In genomic region chr11:99243820-99244374, GRCm38 (mm10) we compare ENCODE assay signal across 8 mouse cellular contexts. TPM values are rescaled to one million over a fixed set of nuclear protein-coding genes. Genes with fewer than 3 reads are reported as not detected.
A peak's percentile ranks its signal among the peaks of the same experiment; 100 is the strongest.
DNase-seq lines count a peak whose midpoint lies in the region; ATAC-seq lines count a peak whose summit lies in the region.

Gene Krt222, minus strand, starts transcription at chr11:99244085.

- peak; percentile 25; the same call in 1 of the 2 replicates for ATAC-seq in granulocyte monocyte progenitor cell, adult 5-6 weeks (replicated peaks; ENCODE audit: poor library complexity, severe bottlenecking)
- no peak for ATAC-seq in intestine, embryonic 14.5 days (replicated peaks; ENCODE audit: low FRiP score, low TSS enrichment, low read depth)
- ATAC-seq in neural tube, embryonic 14.5 days (ENCODE audit: low read depth) = peak; percentile 66; the same call in 1 of the 2 replicates

- no peak within 1 kb of the TSS for H3K27ac ChIP-seq in intestine, embryonic 14.5 days (ENCODE audit: low read depth)
- peak within 1 kb of the TSS; percentile 70 for H3K27ac ChIP-seq in neural tube, embryonic 14.5 days (ENCODE audit: low read depth, low read length)

- H3K4me3 ChIP-seq in intestine, embryonic 14.5 days (ENCODE audit: low read depth, low read length) = peak within 1 kb of the TSS; percentile 27
- peak within 1 kb of the TSS; percentile 39 for H3K4me3 ChIP-seq in neural tube, embryonic 14.5 days (ENCODE audit: low read depth, low read length)

- H3K4me2 ChIP-seq in intestine, embryonic 14.5 days (ENCODE audit: low read length) = peak within 1 kb of the TSS; percentile 55
- H3K4me2 ChIP-seq in neural tube, embryonic 14.5 days (ENCODE audit: low read depth, low read length) = peak within 1 kb of the TSS; percentile 46

- peak within 1 kb of the TSS; percentile 20; the same call in 1 of the 2 replicates for H3K9ac ChIP-seq in intestine, embryonic 14.5 days (ENCODE audit: low read length)
- H3K9ac ChIP-seq in neural tube, embryonic 14.5 days (replicated peaks; ENCODE audit: low read depth, low read length) = peak within 1 kb of the TSS; percentile 53

- intact Hi-C loops in left cerebral cortex, postnatal 36 days (cut with DNase I) = no loop called here

- DNase-seq in adrenal gland, adult 2 months = peak; percentile 5
- no peak for DNase-seq in adrenal gland, postnatal 4 days (ENCODE audit: low spot score in 2 of 2)
- DNase-seq in cerebellum, adult 9-10 months = peak; percentile 82
- peak; percentile 63 for DNase-seq in intestine, embryonic 14.5 days (ENCODE audit: low spot score)
- DNase-seq in left cerebral cortex, postnatal 36 days (ENCODE audit: low spot score in 2 of 2) = peak; percentile 55 to 62
- DNase-seq in c-Kit-positive CD71-positive TER-119-positive erythroid progenitor cells, embryonic 14.5 days (ENCODE audit: low spot score) = no peak

- no peaks in the 10 kb centered on the region for H3K27me3 ChIP-seq in intestine, embryonic 14.5 days (replicated peaks; ENCODE audit: control insufficient read depth, insufficient read depth, low read length)
- H3K27me3 ChIP-seq in neural tube, embryonic 14.5 days (ENCODE audit: control insufficient read depth, insufficient read depth, low read length) = no peaks in the 10 kb centered on the region

- 0 out of 2 replicates have a peak, but pooled peaks cover 4% of the 10 kb centered on the region for H3K4me1 ChIP-seq in intestine, embryonic 14.5 days (replicated peaks; ENCODE audit: control insufficient read depth, insufficient read depth, low read length)
- no peaks in the 10 kb centered on the region for H3K4me1 ChIP-seq in neural tube, embryonic 14.5 days (ENCODE audit: control insufficient read depth, insufficient read depth, low read length)

- H3K36me3 ChIP-seq in intestine, embryonic 14.5 days (ENCODE audit: control insufficient read depth, insufficient read depth, low read length) = no peaks in the 10 kb centered on the region
- H3K36me3 ChIP-seq in neural tube, embryonic 14.5 days (ENCODE audit: control insufficient read depth, insufficient read depth, low read length) = no peaks in the 10 kb centered on the region

- WGBS in intestine, embryonic 14.5 days = 7% methylated on average over 17 of the region's 17 CpGs
- WGBS in neural tube, embryonic 14.5 days = 5% methylated on average over 17 of the region's 17 CpGs

- no peaks in the 10 kb centered on the region for H3K9me3 ChIP-seq in intestine, embryonic 14.5 days (ENCODE audit: control insufficient read depth, low read length)
- no peaks in the 10 kb centered on the region for H3K9me3 ChIP-seq in neural tube, embryonic 14.5 days (ENCODE audit: control insufficient read depth, low read length)

RNA-seq across cellular contexts. Expression of gene Krt222, which starts in this region (rescaled TPM):
- total RNA-seq in adrenal gland, adult 2 months (2021) = 1 to 10 TPM; 1.4 to 2.2 TPM
- 0.07 and 0.09 TPM in 2 replicates for polyA plus RNA-seq in adrenal gland, adult 2 months (2012; rRNA removed)
- 1 to 10 TPM; 1.2 to 1.9 TPM for total RNA-seq in adrenal gland, postnatal 4 days (2021)
- total RNA-seq in granulocyte monocyte progenitor cell, adult 5-6 weeks (2014; fragmentation: Nextera tagmentation) = not detected in 2 replicates
- total RNA-seq in granulocyte monocyte progenitor cell, adult 5-6 weeks (2017) = not detected in 2 replicates
- 0.30 and 0.41 TPM in 2 replicates for polyA plus RNA-seq in intestine, embryonic 14.5 days (2014; fragmentation: Nextera tagmentation; extraction: Ambion mirVana)
- 10 to 100 TPM; 31.2 to 37.7 TPM for total RNA-seq in left cerebral cortex, postnatal 36 days (2021)
- polyA plus RNA-seq in neural tube, embryonic 14.5 days (2014; fragmentation: Nextera tagmentation; extraction: Ambion mirVana) = 9.5 and 11.6 TPM in 2 replicates

Comparison
In these comparisons a context has a peak if more than half of its experiments do, and no peak if none do; other contexts are left out.
1. RNA of gene Krt222 (total RNA-seq): 31.2 to 37.7 TPM in left cerebral cortex, postnatal 36 days; 1.4 to 2.2 TPM in adrenal gland, adult 2 months, 1.2 to 1.9 TPM in adrenal gland, postnatal 4 days and not detected in granulocyte monocyte progenitor cell, adult 5-6 weeks; every median in the first group is over 10 times any median in the second.
2. DNase-seq: peak in adrenal gland, adult 2 months (single experiment), cerebellum, adult 9-10 months (single experiment) and left cerebral cortex, postnatal 36 days (2 of 2); none in adrenal gland, postnatal 4 days (0 of 2) and c-Kit-positive CD71-positive TER-119-positive erythroid progenitor cells, embryonic 14.5 days (single experiment).
3. Peak in ATAC-seq in granulocyte monocyte progenitor cell, adult 5-6 weeks; RNA of the gene not detected or under 1 TPM.
4. Peak in DNase-seq, H3K4me3 ChIP-seq, H3K9ac ChIP-seq and H3K4me2 ChIP-seq in intestine, embryonic 14.5 days; RNA of the gene not detected or under 1 TPM.